Mouse (Mus musculus) thymus, adult 2 months (tissue): ENCODE results near the gene Ensa.

Experiments
- CTCF ChIP-seq: fragments of 200-500 bp; IDR thresholded peaks from 2 replicates; pipeline ENCODE4 v1.5.1; 2012; ENCODE audit warnings: mild to moderate bottlenecking, control low read depth, low read length, moderate library complexity, borderline replicate concordance; ENCODE audit not compliant: control insufficient read depth, poor library complexity, insufficient read depth; ENCODE audit errors: extremely low read depth
- POLR2A ChIP-seq: fragments of 200-500 bp; IDR thresholded peaks from 2 replicates; pipeline ENCODE4 v1.6.1; 2012; ENCODE audit warnings: mild to moderate bottlenecking, low read length, control low read depth, moderate library complexity; ENCODE audit not compliant: control insufficient read depth, poor library complexity, insufficient read depth; ENCODE audit errors: extremely low read depth

DNA sequence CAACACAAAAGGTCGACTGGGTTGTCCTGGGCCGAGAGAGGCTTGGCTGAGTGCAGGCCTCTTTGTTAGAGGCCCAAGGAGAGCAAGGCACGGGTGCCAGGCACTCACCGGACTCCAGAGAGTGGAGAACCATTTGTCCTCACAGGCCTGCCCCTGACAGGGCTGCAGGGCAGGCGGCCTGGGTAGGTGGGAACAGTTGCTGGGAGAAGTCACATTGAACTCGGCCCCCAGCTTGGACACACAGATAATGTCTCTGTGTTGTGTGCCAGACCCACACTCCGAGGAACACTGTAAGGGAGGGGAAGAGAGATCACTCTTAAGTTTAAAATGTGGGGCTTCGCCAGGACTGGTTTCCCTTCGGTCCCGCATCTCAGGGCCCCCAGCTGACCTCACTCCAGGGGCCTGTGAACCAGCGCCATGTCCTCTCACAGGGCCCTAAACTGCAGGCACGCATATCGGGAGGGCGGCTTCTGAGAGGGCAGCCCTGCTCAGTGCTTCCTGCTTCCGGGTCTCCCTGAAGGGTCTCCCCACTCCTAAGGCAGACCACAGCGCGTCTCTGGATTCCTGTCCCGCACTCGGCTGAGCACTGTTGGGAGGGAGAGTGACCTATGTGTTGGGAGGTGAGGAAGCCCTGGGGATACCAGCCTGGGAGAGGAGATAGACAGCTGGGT is 52.8 kb downstream of the Ensa start:
- no peak for TF ChIP-seq CTCF
- no peak for TF ChIP-seq POLR2A
